Mouse (Mus musculus) thymus, adult 18-20 months (tissue): ENCODE measurements around the gene Olfr895.

Experiments
- DNase-seq, 2 experiments: peaks; one replicate each; pipeline ENCODE4 v3.0.0; 2022; ENCODE audit warnings: mixed read lengths in 2 of 2

The Olfr895 gene

DNA sequence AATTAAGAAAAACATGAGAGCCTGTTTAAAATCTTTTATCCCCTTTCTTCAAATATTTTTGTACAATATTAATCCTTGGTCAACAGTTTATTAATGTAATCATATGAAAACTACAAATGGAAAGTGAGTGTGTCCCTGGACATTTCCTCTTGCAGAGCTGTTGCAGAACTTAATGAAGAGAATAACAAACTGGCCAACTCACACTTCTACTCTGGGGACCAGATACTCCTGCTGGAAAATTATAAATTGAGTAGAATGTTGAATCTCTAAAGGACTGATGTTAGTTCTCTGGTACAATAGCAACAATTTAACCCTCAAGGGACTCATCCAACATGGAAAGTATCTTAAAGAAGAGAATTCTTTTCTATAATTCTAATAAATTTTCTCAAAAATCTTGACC, at the start of gene Olfr895:
Olfr895 (plus strand) TSS at position 301 of the 400 bp plus-strand sequence.
- no peak for DNase-seq

- no peak for DNase-seq
These were observed 15.2 kb upstream of the Olfr895 start, which contains the start of gene Olfr143 for GRCm38 (mm10) chr9:38252474-38252873. Gene Olfr143 (plus strand): TSS chr9:38252774.

DNA sequence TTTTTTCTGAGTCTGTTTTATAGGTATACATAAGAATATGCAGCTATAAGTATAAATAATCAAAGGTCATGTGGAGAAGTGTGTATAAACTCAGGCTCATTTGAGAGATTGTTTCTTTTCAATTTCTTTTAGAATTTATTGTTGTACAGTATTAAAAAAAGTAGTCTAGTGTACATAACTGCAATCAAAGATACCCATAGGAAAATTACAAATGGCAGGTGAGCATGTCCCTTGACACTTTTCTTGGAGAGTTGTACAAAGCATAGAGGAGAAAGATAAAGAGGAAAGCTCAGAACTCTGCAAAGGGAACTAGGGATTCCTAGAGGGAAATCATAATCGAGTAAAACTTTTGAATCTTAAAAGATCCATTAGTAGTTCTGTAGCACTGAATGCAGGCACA, 23.2 kb downstream of the Olfr895 start, which contains the start of gene Olfr896-ps1:
Olfr896-ps1 (plus strand) TSS at position 301 of the 400 bp plus-strand sequence.
- DNase-seq = no peak
